Mouse (Mus musculus) kidney, adult 2 months (tissue): Measurements from ENCODE around the gene C1s1. TPM values are rescaled to one million over a fixed set of nuclear protein-coding genes. Genes with fewer than 3 reads are reported as not detected.

ENCODE experiments used
- DNase-seq: peaks from one replicate; pipeline ENCODE4 v3.0.0; 2021
- H3K27ac ChIP-seq: fragments of 200-500 bp; 2 replicates; pipeline ENCODE4 v1.5.1; 2012; ENCODE audit warnings: low read depth, low read length, control low read depth, inconsistent platforms; ENCODE audit not compliant: insufficient read depth
- H3K27me3 ChIP-seq: fragments of 200-500 bp; replicated peaks from 2 replicates; pipeline ENCODE4 v1.6.1; 2012; ENCODE audit warnings: mild to moderate bottlenecking, moderate library complexity, low read length, inconsistent platforms; ENCODE audit not compliant: control insufficient read depth, insufficient read depth
- H3K36me3 ChIP-seq: fragments of 200-500 bp; 2 replicates; pipeline ENCODE4 v1.6.1; 2012; ENCODE audit warnings: mild to moderate bottlenecking, moderate library complexity, low read length, inconsistent platforms; ENCODE audit not compliant: control insufficient read depth, insufficient read depth
- H3K4me1 ChIP-seq: fragments of 200-500 bp; 2 replicates; pipeline ENCODE4 v1.6.1; 2011; ENCODE audit warnings: low read length; ENCODE audit not compliant: control insufficient read depth, insufficient read depth
- H3K4me3 ChIP-seq: fragments of 200-500 bp; 2 replicates; pipeline ENCODE4 v1.5.1; 2011; ENCODE audit warnings: mild to moderate bottlenecking, low read depth, low read length, control low read depth; ENCODE audit not compliant: insufficient read depth
- CTCF ChIP-seq: fragments of 200-500 bp; conservative IDR thresholded peaks from 2 replicates; pipeline ENCODE4 v1.5.1; 2011; ENCODE audit warnings: low read depth, mild to moderate bottlenecking, control low read depth, low read length, moderate library complexity, mixed read lengths; ENCODE audit not compliant: insufficient read depth, insufficient read length
- POLR2A ChIP-seq: fragments of 200-500 bp; IDR thresholded peaks from one replicate; pipeline ENCODE4 v1.6.1; 2011; ENCODE audit warnings: low read depth, low read length, control low read depth
- WGBS: fragments of 180-500 bp; shearing (Covaris S2); methylation state at CpG from one replicate; pipeline ENCODE4 v1.1.7; 2018; 5-methylcytosine and 5-hydroxymethylcytosine counted together
- polyA plus RNA-seq: library from polyadenylated mRNA; depleted of rRNA; stranded (reverse); fragments of >200 nt; gene quantifications from 2 replicates; pipeline ENCODE4 v1.2.3, GENCODE M21; 2012

Gene C1s1
- polyA plus RNA-seq, 1 experiment, result 38.1 TPM

DNA sequence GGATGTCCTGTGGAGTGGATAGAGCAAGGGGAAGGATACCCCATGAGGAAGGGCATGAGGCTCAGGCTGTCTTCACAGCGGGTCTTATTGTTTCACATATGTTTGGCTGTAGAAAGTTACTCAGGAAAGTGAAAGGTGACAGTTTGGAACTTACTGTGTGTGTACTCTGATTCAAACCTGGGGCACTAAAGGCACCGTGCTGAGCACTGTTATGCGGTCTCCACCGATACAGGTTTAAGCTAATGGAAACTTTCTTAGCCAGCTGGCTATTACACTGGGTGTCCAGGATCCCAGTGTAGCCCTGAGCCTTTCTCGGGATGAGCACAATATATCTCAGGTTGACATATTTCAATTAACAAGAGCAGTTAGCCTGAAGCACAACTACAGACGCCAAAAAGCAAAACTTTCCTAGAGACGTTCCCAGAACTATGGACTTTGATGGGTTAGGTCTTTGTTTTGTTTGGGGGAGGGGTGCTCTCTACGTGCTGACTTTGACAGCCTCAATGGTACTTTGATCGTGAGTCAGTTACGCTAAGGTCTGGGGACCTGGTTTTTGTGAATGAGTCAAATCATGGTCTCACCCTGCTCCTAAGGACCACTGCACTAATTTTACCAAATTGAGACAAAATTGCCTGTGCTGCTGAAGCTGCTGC lies 42.1 kb downstream of the C1s1 start:
- Histone ChIP-seq H3K27ac (no peak overlapping the region), H3K4me1 (0 out of 2 replicates have a peak, but pooled peaks cover 2% of the 10 kb centered on the region), H3K4me3 (no peak overlapping the region), H3K36me3 (no peaks in the 10 kb centered on the region), H3K27me3 (no peaks in the 10 kb centered on the region)
- 42% methylated on average over 10 of the region's 10 CpGs for WGBS
- no peak for TF ChIP-seq CTCF
- TF ChIP-seq POLR2A, result no peak
- DNase-seq, result peak; percentile 64

GRCm38 (mm10) chr6:124496054-124496453 lies 46.1 kb downstream of the C1s1 start:
- 89% methylated on average over 5 of the region's 5 CpGs for WGBS
- H3K27ac ChIP-seq, result no peak overlapping the region
- no peak overlapping the region for H3K4me3 ChIP-seq
- TF ChIP-seq POLR2A (no peak), CTCF (no peak)
- no peaks in the 10 kb centered on the region for H3K27me3 ChIP-seq
- no peak for DNase-seq
- H3K4me1 ChIP-seq, result peaks cover 9% of the 10 kb centered on the region; the same call in 1 of the 2 replicates
- no peaks in the 10 kb centered on the region for H3K36me3 ChIP-seq

GRCm38 (mm10) chr6:124493886-124494285 lies 48.3 kb downstream of the C1s1 start:
- H3K27me3 ChIP-seq, result no peaks in the 10 kb centered on the region
- peak overlapping the region; percentile 32 for H3K27ac ChIP-seq
- TF ChIP-seq CTCF (no peak), POLR2A (no peak)
- WGBS, result 56% methylated on average over 5 of the region's 5 CpGs
- peak; percentile 37 for DNase-seq
- peaks cover 6% of the 10 kb centered on the region; the same call in 1 of the 2 replicates for H3K4me1 ChIP-seq
- no peaks in the 10 kb centered on the region for H3K36me3 ChIP-seq
- H3K4me3 ChIP-seq, result no peak overlapping the region

- peak within 1 kb of the TSS; percentile 71 for H3K27ac ChIP-seq
- no peaks in the 10 kb centered on the region for H3K36me3 ChIP-seq
- H3K27me3 ChIP-seq, result no peaks in the 10 kb centered on the region
- H3K4me3 ChIP-seq, result peak within 1 kb of the TSS; percentile 4; the same call in 1 of the 2 replicates
- DNase-seq, result peak; percentile 94
- 8% methylated on average over 4 of the region's 4 CpGs for WGBS
- H3K4me1 ChIP-seq, result peaks cover 6% of the 10 kb centered on the region; the same call in 1 of the 2 replicates
- TF ChIP-seq POLR2A (no peak), CTCF (peak; percentile 87)
Measured at GRCm38 (mm10) chr6:124492842-124493561, 49.2 kb downstream of the C1s1 start, which contains the start of gene C1rl. C1rl (plus strand) TSS chr6:124493113.

DNA sequence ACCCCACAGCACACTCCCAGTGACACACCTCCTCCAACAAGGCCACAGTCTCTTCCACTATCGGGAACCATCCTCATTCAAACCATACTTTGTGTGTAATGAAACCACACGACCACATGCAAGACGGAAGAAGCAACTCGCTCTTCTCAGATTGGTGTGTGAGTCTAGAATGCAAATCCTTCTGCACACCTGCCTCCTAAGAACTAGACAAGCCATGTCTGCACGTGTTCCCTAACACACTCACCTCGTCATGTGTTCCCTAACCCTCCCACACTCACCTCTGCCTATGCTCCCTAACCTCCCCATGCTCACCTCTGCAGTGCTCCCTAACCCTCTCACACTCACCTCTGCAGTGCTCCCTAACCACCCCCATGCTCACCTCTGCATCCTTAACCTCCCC lies 50.7 kb downstream of the C1s1 start:
- Histone ChIP-seq H3K27ac (no peak overlapping the region), H3K36me3 (no peaks in the 10 kb centered on the region), H3K27me3 (no peaks in the 10 kb centered on the region), H3K4me3 (no peak overlapping the region), H3K4me1 (peaks cover 6% of the 10 kb centered on the region; the same call in 1 of the 2 replicates)
- WGBS, result 78% methylated on average over 6 of the region's 6 CpGs
- no peak for DNase-seq
- no peak for TF ChIP-seq POLR2A
- no peak for TF ChIP-seq CTCF

DNA sequence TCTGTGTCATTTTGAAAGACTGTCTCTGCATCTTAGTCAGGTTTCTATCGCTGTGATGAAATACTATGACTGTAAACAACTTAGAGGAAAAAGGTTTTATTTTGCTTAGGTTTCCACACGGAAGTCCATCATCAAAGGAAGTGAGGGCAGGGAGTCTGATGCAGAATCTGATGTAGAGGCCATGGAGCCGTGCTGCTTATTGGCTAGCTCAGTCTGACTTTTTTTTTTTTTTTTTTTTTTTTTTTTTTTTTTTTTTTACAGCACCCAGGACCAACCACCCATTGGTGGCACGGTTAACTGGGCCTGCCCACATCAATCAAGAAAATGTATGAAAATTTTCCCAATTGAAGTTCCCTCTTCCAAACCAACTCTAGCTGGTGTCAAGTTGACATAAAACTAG lies 53.2 kb downstream of the C1s1 start:
- no peak for DNase-seq
- WGBS, result 75% methylated on average over 4 of the region's 4 CpGs
- Histone ChIP-seq H3K4me1 (peaks cover 12% of the 10 kb centered on the region; the same call in 1 of the 2 replicates), H3K27ac (no peak overlapping the region), H3K27me3 (no peaks in the 10 kb centered on the region), H3K4me3 (no peak overlapping the region), H3K36me3 (no peaks in the 10 kb centered on the region)
- TF ChIP-seq POLR2A, result no peak
- no peak for TF ChIP-seq CTCF

DNA sequence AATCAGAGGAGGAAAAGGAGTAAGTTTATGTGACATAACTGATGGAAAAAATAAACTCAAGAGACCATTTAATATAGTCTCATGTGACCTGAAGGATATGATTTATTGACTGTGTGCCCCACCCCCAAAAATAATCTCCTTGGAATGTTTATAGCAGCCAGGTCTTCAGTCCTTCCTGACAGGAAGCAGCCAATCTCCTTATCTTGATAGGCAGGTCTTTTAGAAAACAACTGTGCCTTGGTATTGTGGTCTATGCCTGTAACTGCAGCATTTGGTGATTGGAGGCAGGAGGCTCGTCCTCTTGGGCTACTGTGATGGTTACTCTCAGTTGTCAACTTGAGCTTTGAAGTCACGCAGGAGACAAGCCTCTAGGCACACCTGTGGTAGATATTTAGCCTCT lies 54.6 kb downstream of the C1s1 start:
- Histone ChIP-seq H3K4me1 (peaks cover 9% of the 10 kb centered on the region; the same call in 1 of the 2 replicates), H3K4me3 (no peak overlapping the region), H3K27ac (no peak overlapping the region), H3K27me3 (no peaks in the 10 kb centered on the region), H3K36me3 (no peaks in the 10 kb centered on the region)
- 52% methylated on average over 2 of the region's 2 CpGs for WGBS
- DNase-seq, result no peak
- TF ChIP-seq CTCF, result no peak
- TF ChIP-seq POLR2A, result no peak
